Mouse (Mus musculus) heart, embryonic 15.5 days (tissue): Measurements from ENCODE around the gene Hoxa7. TPM values are rescaled to one million over a fixed set of nuclear protein-coding genes. Genes with fewer than 3 reads are reported as not detected.

Experiments used
- ATAC-seq: fragments of 200-750 bp; cut with Nextera tagmentation; replicated peaks from 2 replicates; pipeline ENCODE4 v1.8.0; 2017; ENCODE audit warnings: low read depth, moderate TSS enrichment; ENCODE audit not compliant: insufficient number of reproducible peaks, insufficient read depth, low FRiP score
- H3K27ac ChIP-seq: fragments of 300-500 bp; sonication (generic); 2 replicates; pipeline ENCODE4 v1.5.1; 2015; ENCODE audit warnings: mild to moderate bottlenecking, inconsistent platforms
- H3K27me3 ChIP-seq: fragments of 300-500 bp; sonication (generic); 2 replicates; pipeline ENCODE4 v1.6.1; 2015; ENCODE audit warnings: inconsistent platforms
- H3K36me3 ChIP-seq: fragments of 300-500 bp; sonication (generic); 2 replicates; pipeline ENCODE4 v1.6.1; 2015; ENCODE audit warnings: mild to moderate bottlenecking, inconsistent platforms
- H3K4me1 ChIP-seq: fragments of 300-500 bp; sonication (generic); replicated peaks from 2 replicates; pipeline ENCODE4 v1.6.1; 2015; ENCODE audit warnings: inconsistent platforms
- H3K4me2 ChIP-seq: fragments of 300-500 bp; sonication (generic); 2 replicates; pipeline ENCODE4 v1.6.1; 2015; ENCODE audit warnings: inconsistent platforms, mild to moderate bottlenecking, moderate library complexity
- H3K4me3 ChIP-seq: fragments of 300-500 bp; sonication (generic); 2 replicates; pipeline ENCODE4 v1.5.1; 2015; ENCODE audit warnings: mild to moderate bottlenecking, inconsistent platforms
- H3K9ac ChIP-seq: fragments of 300-500 bp; sonication (generic); 2 replicates; pipeline ENCODE4 v1.6.1; 2015; ENCODE audit warnings: mild to moderate bottlenecking, inconsistent platforms
- H3K9me3 ChIP-seq: fragments of 300-500 bp; sonication (generic); replicated peaks from 2 replicates; pipeline ENCODE4 v1.6.1; 2016; ENCODE audit warnings: inconsistent platforms
- WGBS: fragments of 180-500 bp; shearing (Covaris S2); methylation state at CpG from one replicate; pipeline ENCODE4 v1.1.7; 2015; ENCODE audit warnings: mixed read lengths; 5-methylcytosine and 5-hydroxymethylcytosine counted together
- polyA plus RNA-seq: library from polyadenylated mRNA; unstranded; fragments of >200 nt; fragmentation: Nextera tagmentation; extraction: Ambion mirVana; gene quantifications from 2 replicates; pipeline ENCODE4 v1.2.1, GENCODE M21; 2015

The Hoxa7 gene
- polyA plus RNA-seq, 1 experiment from 2014 or later, result 0.54 TPM

DNA sequence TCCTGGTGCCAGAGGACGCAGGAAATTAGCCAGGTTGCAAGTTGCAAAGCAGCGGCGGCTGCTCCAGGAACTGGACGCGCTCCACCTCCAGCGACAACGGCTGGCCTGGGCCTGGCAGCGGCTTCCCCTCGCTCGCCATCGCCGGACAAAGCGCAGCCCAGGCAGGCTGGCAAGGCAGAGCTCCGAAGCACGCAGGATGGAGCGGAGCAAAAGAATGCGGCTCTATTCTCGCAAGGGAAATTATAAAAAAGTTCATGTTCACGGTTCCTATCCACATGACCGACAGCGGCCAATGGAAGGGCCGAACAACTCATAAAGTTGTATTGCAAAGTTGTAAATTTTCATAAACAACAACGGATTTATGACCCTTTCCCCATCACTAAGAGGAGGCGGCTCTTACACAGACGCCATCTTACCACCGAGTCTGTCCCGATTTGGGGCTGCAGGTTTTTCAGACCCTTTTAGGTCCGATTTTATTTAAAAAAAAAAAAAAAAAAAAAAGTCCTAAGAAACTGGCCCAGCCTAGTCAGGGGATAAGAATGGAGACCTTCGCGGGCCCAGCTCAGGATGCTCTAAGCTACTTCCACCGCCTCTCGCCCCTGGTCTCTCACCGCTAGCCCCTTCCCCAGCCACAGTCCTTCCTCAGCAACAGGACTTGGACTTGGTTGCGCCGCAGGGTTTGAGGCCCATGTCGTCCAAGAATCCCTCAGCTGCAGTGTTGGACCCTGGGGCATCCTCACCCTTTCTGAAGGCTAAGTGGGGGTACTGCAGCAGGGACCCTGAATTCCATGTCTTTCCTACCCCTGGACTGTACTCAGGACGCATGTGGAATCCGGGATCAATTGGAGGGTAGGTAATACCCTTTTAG lies 8.3 kb downstream of the Hoxa7 start, which contains the start of the genes Hoxa3 and Gm28308:
Hoxa3 (minus strand) TSS at position 218 of the 868 bp plus-strand sequence.
Gm28308 (minus strand) TSS at position 221 of the 868 bp plus-strand sequence.
- Histone ChIP-seq H3K9me3 (no peaks in the 10 kb centered on the region), H3K4me2 (peak within 1 kb of the TSS; percentile 57), H3K4me1 (peaks cover 36% of the 10 kb centered on the region), H3K27ac (no peak within 1 kb of the TSS), H3K27me3 (peaks cover 100% of the 10 kb centered on the region), H3K9ac (no peak within 1 kb of the TSS), H3K36me3 (no peaks in the 10 kb centered on the region), H3K4me3 (peak within 1 kb of the TSS; percentile 42)
- 7% methylated on average over 38 of the region's 38 CpGs for WGBS
- ATAC-seq, result no peak

DNA sequence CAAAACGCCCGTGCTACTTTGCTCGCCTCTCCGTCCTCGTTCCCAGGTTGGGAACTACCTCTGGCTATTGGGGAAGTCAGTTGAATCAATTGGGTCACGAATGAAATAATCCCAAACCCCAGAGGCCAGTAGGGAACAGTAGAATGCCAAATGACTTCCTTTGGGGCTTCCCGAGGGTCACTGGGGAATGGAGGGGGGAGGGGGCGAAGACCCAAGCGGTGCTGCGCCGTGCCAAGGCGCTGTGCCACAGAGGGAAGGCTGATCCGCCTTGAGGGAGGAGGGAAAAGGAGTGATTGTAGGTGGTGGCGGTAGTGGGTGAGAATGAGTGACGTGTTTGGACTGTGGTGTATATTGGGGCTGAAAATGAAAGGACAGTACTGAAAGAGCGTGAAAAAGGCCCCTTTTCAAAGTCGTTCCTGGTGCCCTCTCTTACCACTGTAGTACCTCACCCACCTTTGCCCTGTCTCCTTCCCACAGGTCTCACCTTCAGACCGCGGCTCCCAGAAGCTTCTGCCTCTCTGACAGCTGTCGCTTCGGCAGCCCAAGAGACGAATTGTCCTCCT lies 9.0 kb downstream of the Hoxa7 start:
- ATAC-seq, result no peak
- Histone ChIP-seq H3K36me3 (no peaks in the 10 kb centered on the region), H3K27ac (no peak overlapping the region), H3K9ac (no peak overlapping the region), H3K9me3 (no peaks in the 10 kb centered on the region), H3K4me1 (peaks cover 40% of the 10 kb centered on the region), H3K27me3 (peaks cover 99% of the 10 kb centered on the region), H3K4me3 (peak overlapping the region; percentile 42), H3K4me2 (peak overlapping the region; percentile 57)
- 1% methylated on average over 22 of the region's 22 CpGs for WGBS

DNA sequence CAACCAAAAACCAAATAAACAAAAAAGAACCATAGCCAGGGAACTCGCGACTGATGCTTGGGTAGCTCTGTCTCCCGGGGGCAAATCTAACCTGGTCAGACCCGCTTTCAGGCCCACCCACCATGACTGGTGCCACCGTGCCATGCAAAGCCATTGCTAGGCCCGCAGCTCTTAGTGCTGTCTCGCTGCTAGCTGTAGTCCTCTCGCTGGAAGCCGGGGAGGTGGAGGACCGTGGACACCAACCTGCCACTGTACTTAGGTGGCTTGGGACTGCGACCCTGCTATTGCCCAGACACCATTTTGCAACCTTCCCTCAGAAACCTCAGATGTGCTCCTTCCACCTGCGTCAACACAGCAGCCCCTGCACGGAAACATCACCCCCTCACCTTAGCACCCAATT lies 9.7 kb downstream of the Hoxa7 start:
- H3K27ac ChIP-seq, result no peak overlapping the region
- peak overlapping the region; percentile 42 for H3K4me3 ChIP-seq
- peaks cover 35% of the 10 kb centered on the region for H3K4me1 ChIP-seq
- 6% methylated on average over 13 of the region's 13 CpGs for WGBS
- H3K9me3 ChIP-seq, result no peaks in the 10 kb centered on the region
- peak overlapping the region; percentile 57 for H3K4me2 ChIP-seq
- no peak for ATAC-seq
- peaks cover 99% of the 10 kb centered on the region for H3K27me3 ChIP-seq
- H3K9ac ChIP-seq, result no peak overlapping the region
- no peaks in the 10 kb centered on the region for H3K36me3 ChIP-seq

DNA sequence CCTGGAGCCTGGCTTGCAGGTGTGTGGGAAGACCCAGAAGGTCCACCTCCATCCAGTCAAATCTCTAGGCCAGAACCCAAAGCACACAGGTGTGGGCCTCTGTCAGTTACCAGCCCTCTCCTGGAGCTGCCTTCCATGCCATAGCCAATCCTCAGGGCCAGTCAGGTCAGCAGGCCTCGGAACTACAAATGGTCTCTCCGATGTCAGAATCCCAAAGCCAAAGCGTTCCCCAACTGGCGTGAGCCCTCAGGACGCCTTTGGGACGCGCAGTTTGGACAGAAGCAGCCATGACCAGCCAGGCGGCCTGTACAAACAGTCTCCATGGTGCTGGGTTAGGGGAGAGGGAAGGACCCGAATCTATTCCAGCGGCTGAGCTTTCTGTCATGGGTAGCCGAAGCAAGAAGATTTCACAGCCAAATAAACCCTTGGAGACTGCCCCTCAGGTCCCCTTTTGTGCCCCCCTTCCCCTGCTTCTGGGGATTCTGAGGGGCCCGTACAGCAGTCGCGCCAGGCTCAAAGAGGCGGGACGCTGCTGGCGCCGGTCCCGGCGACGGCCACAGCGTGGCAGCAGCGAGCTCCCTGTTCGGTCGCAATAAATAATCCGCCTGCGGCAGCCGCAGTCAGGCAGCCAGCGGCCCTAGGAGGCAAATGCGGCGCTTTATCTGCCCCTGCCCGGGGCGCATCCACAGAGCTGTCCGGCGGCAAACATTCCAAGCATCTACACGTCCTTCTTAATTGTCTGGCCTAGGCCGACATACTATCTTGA lies 10.3 kb downstream of the Hoxa7 start:
- H3K27me3 ChIP-seq, result peaks cover 99% of the 10 kb centered on the region
- peak overlapping the region; percentile 57 for H3K4me2 ChIP-seq
- H3K36me3 ChIP-seq, result no peaks in the 10 kb centered on the region
- H3K4me3 ChIP-seq, result peak overlapping the region; percentile 42
- 2% methylated on average over 37 of the region's 37 CpGs for WGBS
- ATAC-seq, result peak; percentile 48; the same call in 1 of the 2 replicates
- H3K4me1 ChIP-seq, result peaks cover 33% of the 10 kb centered on the region
- no peak overlapping the region for H3K27ac ChIP-seq
- no peaks in the 10 kb centered on the region for H3K9me3 ChIP-seq
- no peak overlapping the region for H3K9ac ChIP-seq

DNA sequence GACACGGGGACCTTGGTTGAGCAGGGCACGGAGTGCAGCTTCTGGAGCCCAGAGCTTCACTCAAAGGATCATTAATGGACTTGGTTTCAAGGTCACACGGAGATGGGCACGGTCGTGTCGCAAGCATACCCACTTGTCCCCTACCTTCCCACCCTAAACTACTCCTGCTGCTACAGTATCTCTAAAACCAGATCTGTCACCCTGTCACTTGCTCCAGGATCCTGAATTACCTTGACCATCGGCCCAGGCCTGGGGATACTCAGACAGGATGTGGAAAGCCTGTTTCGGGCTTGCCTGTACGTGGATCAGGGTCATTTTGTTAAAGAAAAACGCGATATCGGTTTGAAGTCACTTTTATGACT lies 12.0 kb downstream of the Hoxa7 start:
- Histone ChIP-seq H3K4me2 (no peak overlapping the region), H3K36me3 (no peaks in the 10 kb centered on the region), H3K4me1 (peaks cover 29% of the 10 kb centered on the region), H3K9ac (no peak overlapping the region), H3K4me3 (no peak overlapping the region), H3K27me3 (peaks cover 99% of the 10 kb centered on the region), H3K9me3 (no peaks in the 10 kb centered on the region), H3K27ac (no peak overlapping the region)
- 20% methylated on average over 12 of the region's 12 CpGs for WGBS
- no peak for ATAC-seq

DNA sequence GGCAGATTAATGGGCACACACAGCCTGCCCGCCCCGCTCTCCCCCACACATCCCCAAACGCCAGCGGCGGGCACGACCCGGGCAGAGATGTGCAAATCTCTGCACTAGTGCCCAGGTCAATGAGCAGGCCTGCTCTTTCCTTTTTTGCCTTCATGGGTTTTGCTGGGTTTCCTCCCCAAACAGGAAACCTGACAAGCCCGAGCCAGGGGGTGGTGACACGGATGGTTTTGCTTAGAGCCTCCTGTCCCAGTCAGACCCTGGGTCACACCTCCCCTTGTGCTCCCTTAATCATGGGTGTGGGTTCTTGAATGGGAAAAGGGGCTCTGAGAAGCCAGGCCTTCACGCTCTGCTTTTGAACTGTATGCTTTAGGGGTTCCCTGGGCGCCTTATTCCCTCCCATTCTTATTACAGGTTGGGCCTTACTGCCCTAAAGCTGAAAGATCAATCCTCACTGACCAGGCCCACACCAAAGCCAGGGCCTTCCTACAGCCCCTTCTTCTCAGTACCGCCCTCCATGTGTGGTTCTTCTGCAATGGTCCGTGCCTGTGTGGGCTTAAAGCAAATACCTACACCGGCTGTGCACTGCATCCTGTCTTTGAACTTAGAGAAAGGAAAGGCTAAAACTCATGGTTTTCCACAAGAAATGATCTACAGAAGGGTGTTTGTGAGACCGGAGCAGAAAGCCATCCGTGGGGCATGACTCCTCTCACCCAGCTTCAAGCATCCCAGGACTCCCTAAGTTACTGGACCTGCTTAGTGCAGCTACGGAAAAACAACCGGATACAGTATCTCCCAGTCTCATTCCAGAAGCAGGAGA lies 12.6 kb downstream of the Hoxa7 start:
- Histone ChIP-seq H3K4me3 (peak overlapping the region; percentile 33), H3K9me3 (no peaks in the 10 kb centered on the region), H3K27me3 (peaks cover 99% of the 10 kb centered on the region), H3K27ac (no peak overlapping the region), H3K4me1 (peaks cover 35% of the 10 kb centered on the region), H3K4me2 (peak overlapping the region; percentile 49), H3K9ac (no peak overlapping the region), H3K36me3 (no peaks in the 10 kb centered on the region)
- WGBS, result 14% methylated on average over 18 of the region's 18 CpGs
- no peak for ATAC-seq

DNA sequence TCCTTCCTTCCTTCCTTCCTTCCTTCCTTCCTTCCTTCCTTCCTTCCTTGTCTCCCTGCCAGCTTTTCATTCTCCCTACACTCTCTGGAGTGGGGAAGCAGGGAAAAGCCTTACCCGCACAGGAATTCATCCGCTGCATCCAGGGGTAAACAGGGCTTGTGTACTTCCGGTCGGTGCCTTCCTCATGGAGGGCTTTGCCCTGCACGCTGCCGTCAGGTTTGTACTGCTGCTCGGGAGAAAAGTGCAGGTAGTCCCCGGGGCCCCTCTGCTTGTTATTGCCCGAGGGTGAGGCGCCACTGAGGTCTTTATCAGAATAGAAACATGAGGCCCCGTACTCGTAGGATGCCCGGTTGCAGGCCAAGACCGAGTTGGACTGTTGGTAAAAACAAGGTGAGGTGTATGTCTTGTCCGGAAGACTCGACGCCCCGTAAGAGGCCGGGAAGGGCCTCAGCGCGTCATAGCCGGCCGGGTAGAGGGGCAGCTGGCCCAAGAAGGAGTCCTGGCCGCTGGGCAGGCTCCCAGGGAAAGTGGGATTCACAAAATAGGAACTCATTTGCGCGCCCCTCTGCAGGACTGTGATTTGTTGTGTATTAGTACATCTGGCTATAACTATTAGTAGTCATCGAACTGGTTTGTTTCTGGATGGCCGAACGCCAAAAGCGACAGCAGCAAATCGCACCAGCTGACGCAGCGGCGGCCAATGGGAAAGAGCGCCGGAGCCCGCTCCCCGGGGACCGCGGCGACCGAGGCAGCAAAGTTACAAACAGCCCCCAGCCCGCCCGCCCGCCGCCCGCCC lies 13.4 kb downstream of the Hoxa7 start, which contains the start of gene Hoxa6:
Hoxa6 (minus strand) TSS at position 651 of the 796 bp plus-strand sequence.
- H3K4me3 ChIP-seq, result peak within 1 kb of the TSS; percentile 33
- peak within 1 kb of the TSS; percentile 49 for H3K4me2 ChIP-seq
- no peak within 1 kb of the TSS for H3K9ac ChIP-seq
- 4% methylated on average over 44 of the region's 47 CpGs for WGBS
- peaks cover 43% of the 10 kb centered on the region for H3K4me1 ChIP-seq
- no peak within 1 kb of the TSS for H3K27ac ChIP-seq
- no peak for ATAC-seq
- H3K27me3 ChIP-seq, result peaks cover 99% of the 10 kb centered on the region
- no peaks in the 10 kb centered on the region for H3K9me3 ChIP-seq
- H3K36me3 ChIP-seq, result no peaks in the 10 kb centered on the region

DNA sequence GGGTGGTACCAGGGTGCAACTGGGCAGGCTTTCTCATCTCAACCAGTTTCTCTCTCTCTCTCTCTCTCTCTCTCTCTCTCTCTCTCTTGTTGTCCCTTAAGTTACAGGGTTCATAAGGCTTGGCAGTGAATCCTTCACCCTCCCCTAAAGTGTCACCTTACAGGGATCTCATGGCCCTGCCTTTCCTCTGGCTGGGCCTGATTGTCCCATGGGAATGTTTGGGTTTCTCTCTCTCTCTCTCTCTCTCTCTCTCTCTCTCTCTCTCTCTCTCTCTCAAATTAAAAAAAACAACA lies 14.0 kb downstream of the Hoxa7 start:
- Histone ChIP-seq H3K27ac (no peak overlapping the region), H3K9ac (no peak overlapping the region), H3K36me3 (no peaks in the 10 kb centered on the region), H3K4me2 (no peak overlapping the region), H3K4me3 (no peak overlapping the region), H3K4me1 (peaks cover 36% of the 10 kb centered on the region), H3K9me3 (no peaks in the 10 kb centered on the region), H3K27me3 (peaks cover 99% of the 10 kb centered on the region)
- no peak for ATAC-seq

DNA sequence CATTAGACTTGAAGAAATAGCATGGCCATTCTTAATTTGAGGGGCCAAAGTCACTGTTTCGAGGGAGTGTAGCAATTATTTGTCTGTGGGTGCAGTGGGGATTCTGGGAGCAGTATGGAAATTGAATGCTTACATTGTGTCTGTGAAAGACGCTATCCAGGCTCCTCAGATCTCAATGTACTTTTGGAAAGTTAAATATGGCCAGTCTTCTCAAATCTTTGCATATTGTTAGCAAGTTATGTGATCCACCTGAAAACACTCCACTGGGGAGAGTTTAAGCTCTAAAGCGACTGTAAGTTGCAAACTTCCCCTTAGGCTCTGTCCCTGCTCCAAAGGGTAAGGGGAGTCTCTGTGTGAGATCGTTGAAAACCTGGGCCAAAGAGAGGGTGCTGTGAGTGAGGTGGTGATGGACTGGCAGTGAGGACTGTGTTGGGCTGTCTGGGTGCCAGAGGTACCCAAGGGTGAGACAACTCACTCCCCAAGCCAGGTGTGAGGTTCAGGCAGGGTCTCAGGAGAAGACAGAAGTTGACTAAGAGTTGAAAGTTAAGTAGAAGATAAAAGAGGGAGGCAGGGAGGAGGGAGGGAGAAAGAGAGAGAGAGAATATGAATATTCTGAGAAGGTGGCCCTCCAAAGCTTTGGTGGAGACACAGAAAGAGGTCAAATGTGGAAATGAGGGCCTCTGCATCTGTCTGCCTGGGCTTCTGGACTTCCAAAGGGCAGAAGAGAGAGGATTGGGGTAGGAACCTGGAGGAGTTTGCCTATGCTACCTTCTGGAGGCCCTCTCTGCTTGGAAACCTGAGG lies 14.6 kb downstream of the Hoxa7 start:
- ATAC-seq, result no peak
- WGBS, result 21% methylated on average over 4 of the region's 4 CpGs
- Histone ChIP-seq H3K4me1 (peaks cover 33% of the 10 kb centered on the region), H3K27me3 (peaks cover 98% of the 10 kb centered on the region), H3K27ac (no peak overlapping the region), H3K36me3 (no peaks in the 10 kb centered on the region), H3K4me3 (no peak overlapping the region), H3K9me3 (no peaks in the 10 kb centered on the region), H3K4me2 (no peak overlapping the region), H3K9ac (no peak overlapping the region)
